Mouse (Mus musculus): ENCODE results near the gene Ifna14. TPM values are rescaled to one million over a fixed set of nuclear protein-coding genes. Genes with fewer than 3 reads are reported as not detected.

Gene Ifna14
- polyA plus RNA-seq, 1 experiment, result not detected

DNA sequence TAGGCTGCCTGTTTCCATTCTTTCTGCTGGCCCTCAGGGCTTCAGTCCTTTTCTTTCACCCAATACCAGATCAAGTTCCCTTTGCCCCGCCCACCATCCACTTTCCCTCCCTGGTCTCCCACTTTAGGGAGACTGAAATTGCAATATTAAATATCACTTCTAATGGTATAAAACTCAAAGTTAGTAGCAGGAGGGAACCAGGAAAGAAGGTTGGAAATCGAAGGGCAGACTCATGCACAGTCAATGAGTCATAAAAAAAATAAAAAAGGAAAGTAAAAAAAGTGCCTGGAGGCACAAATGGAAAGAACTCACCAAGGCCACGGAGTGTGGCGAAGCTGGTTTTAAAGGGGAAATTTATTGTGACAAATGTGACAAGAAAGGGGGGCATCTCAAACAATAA lies 41.3 kb downstream of the Ifna14 start:
- 67% methylated on average over 4 of the region's 4 CpGs for WGBS

DNA sequence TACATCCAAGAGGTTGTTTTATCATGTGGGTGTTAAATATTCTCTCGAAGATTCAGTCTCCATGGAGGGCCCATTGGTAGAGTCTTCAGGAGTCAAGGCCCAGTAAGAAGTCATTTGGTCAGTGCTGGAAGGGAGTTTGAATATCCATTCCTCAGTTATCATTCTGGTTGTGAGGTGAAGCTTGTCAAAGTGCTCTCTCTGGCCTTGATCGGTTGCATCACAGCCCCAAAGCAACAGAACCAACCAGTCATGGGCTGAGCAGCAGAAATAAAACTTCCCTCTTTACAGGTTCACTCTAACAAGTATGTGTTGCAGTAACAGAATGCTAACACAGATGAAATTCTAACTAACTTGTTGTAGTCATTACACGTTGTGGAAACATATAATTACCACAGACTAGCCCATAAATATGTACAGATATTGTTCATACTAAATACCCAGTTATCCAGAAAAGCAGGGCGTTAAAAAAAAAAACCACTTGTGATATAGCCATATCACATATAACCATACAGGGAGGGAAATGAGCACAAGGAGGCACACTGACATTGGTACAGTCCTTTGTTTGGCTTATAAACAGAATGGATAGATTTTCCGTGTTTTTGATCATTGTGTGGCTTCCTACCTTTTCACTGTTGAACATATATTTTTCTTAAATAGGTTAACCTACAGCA lies 45.1 kb downstream of the Ifna14 start:
- no peaks in the 10 kb centered on the region for H3K4me1 ChIP-seq (ENCODE audit: control insufficient read depth, insufficient read depth, insufficient read length, low read length)
- H3K4me3 ChIP-seq (ENCODE audit: low read depth, low read length), result no peak overlapping the region
- H3K36me3 ChIP-seq (ENCODE audit: control insufficient read depth, insufficient read depth, low read length), result no peaks in the 10 kb centered on the region
- TF ChIP-seq CTCF (IDR thresholded peaks at IDR 0.05; ENCODE audit: extremely low read depth, insufficient read length, insufficient replicate concordance, low read depth, low read length), result no peak
- no peak for TF ChIP-seq POLR2A (IDR thresholded peaks at IDR 0.05; ENCODE audit: low read depth, low read length)
- H3K27me3 ChIP-seq (ENCODE audit: control insufficient read depth, insufficient read depth, low read length), result no peaks in the 10 kb centered on the region
- 78% methylated on average over 5 of the region's 5 CpGs for WGBS
- no peak overlapping the region for H3K27ac ChIP-seq (ENCODE audit: insufficient read depth, low read depth, low read length)

More for the DNA sequence above, 41.3 kb downstream of the Ifna14 start:
- Histone ChIP-seq H3K4me1 (ENCODE audit: control insufficient read depth, insufficient read depth, insufficient read length, low read length) (no peaks in the 10 kb centered on the region), H3K27ac (ENCODE audit: insufficient read depth, low read depth, low read length) (no peak overlapping the region), H3K27me3 (ENCODE audit: control insufficient read depth, insufficient read depth, low read length) (no peaks in the 10 kb centered on the region), H3K36me3 (ENCODE audit: control insufficient read depth, insufficient read depth, low read length) (no peaks in the 10 kb centered on the region), H3K4me3 (ENCODE audit: low read depth, low read length) (no peak overlapping the region)
- TF ChIP-seq POLR2A (IDR thresholded peaks at IDR 0.05; ENCODE audit: low read depth, low read length), result no peak
- no peak for TF ChIP-seq CTCF (IDR thresholded peaks at IDR 0.05; ENCODE audit: extremely low read depth, insufficient read length, insufficient replicate concordance, low read depth, low read length)

GRCm38 (mm10) chr4:88525393-88525792 lies 46.2 kb downstream of the Ifna14 start:
- WGBS, result 76% methylated on average over 3 of the region's 3 CpGs
- Histone ChIP-seq H3K27me3 (ENCODE audit: control insufficient read depth, insufficient read depth, low read length) (no peaks in the 10 kb centered on the region), H3K4me3 (ENCODE audit: low read depth, low read length) (no peak overlapping the region), H3K27ac (ENCODE audit: insufficient read depth, low read depth, low read length) (no peak overlapping the region), H3K4me1 (ENCODE audit: control insufficient read depth, insufficient read depth, insufficient read length, low read length) (no peaks in the 10 kb centered on the region), H3K36me3 (ENCODE audit: control insufficient read depth, insufficient read depth, low read length) (no peaks in the 10 kb centered on the region)
- TF ChIP-seq CTCF (IDR thresholded peaks at IDR 0.05; ENCODE audit: extremely low read depth, insufficient read length, insufficient replicate concordance, low read depth, low read length), result no peak
- no peak for TF ChIP-seq POLR2A (IDR thresholded peaks at IDR 0.05; ENCODE audit: low read depth, low read length)

- Histone ChIP-seq H3K27me3 (ENCODE audit: control insufficient read depth, insufficient read depth, low read length) (no peaks in the 10 kb centered on the region), H3K27ac (ENCODE audit: insufficient read depth, low read depth, low read length) (no peak overlapping the region), H3K36me3 (ENCODE audit: control insufficient read depth, insufficient read depth, low read length) (no peaks in the 10 kb centered on the region), H3K4me1 (ENCODE audit: control insufficient read depth, insufficient read depth, insufficient read length, low read length) (no peaks in the 10 kb centered on the region), H3K4me3 (ENCODE audit: low read depth, low read length) (no peak overlapping the region)
- TF ChIP-seq CTCF (IDR thresholded peaks at IDR 0.05; ENCODE audit: extremely low read depth, insufficient read length, insufficient replicate concordance, low read depth, low read length) (no peak), POLR2A (IDR thresholded peaks at IDR 0.05; ENCODE audit: low read depth, low read length) (no peak)
Measured at GRCm38 (mm10) chr4:88523241-88523640, 48.4 kb downstream of the Ifna14 start.

DNA sequence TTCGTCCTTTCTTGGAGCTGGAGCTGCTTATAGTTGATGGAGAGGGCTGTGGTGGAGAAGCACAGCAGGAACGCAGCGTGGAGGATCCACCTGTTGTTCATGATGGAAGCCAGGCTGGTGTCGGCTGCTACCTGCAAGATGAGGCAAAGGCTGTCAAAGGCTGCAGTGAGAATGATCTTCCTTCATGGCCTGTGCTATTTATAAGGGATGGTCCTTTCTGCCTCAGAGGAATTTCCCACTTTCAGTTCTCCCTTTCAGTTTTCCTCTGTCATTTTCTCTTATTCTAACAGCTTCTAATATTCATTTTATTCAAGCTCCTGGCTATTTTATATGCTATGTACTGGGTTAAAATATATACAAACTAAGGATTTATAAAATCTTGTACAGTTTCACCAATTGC lies 48.9 kb downstream of the Ifna14 start, which contains the start of gene Ifnb1:
Ifnb1 (minus strand) TSS at position 101 of the 400 bp plus-strand sequence.
- Histone ChIP-seq H3K4me3 (ENCODE audit: low read depth, low read length) (no peak within 1 kb of the TSS), H3K27ac (ENCODE audit: insufficient read depth, low read depth, low read length) (no peak within 1 kb of the TSS)
- 76% methylated on average over 4 of the region's 4 CpGs for WGBS

More for the DNA sequence above, 48.9 kb downstream of the Ifna14 start, which contains the start of gene Ifnb1:
- Histone ChIP-seq H3K27me3 (ENCODE audit: control insufficient read depth, insufficient read depth, low read length) (no peaks in the 10 kb centered on the region), H3K4me1 (ENCODE audit: control insufficient read depth, insufficient read depth, insufficient read length, low read length) (no peaks in the 10 kb centered on the region), H3K36me3 (ENCODE audit: control insufficient read depth, insufficient read depth, low read length) (no peaks in the 10 kb centered on the region)
- TF ChIP-seq CTCF (IDR thresholded peaks at IDR 0.05; ENCODE audit: extremely low read depth, insufficient read length, insufficient replicate concordance, low read depth, low read length), result no peak

Other genes starting within 250 kb of the Ifna14 start
- 0.29 and 0.41 TPM in 2 replicates for gene Hacd4, start 132.9 kb downstream of the Ifna14 start, polyA plus RNA-seq (2012; rRNA removed)
- gene Ifnb1, start 49.0 kb downstream of the Ifna14 start, polyA plus RNA-seq (2012; rRNA removed), result not detected in 2 replicates
- gene Ifna15, start 13.6 kb downstream of the Ifna14 start, polyA plus RNA-seq (2012; rRNA removed), result not detected in 2 replicates
- not detected in 2 replicates for gene Ifna9, start 20.6 kb upstream of the Ifna14 start, polyA plus RNA-seq (2012; rRNA removed)
- not detected in 2 replicates for gene Ifna12, start 31.6 kb upstream of the Ifna14 start, polyA plus RNA-seq (2012; rRNA removed)
- gene C87499, start 62.6 kb upstream of the Ifna14 start, polyA plus RNA-seq (2012; rRNA removed), result not detected in 2 replicates
- not detected in 2 replicates for gene Ifna13, start 72.7 kb upstream of the Ifna14 start, polyA plus RNA-seq (2012; rRNA removed)
- not detected in 2 replicates for gene Ifna16, start 105.1 kb upstream of the Ifna14 start, polyA plus RNA-seq (2012; rRNA removed)
- gene Ifna2, start 112.1 kb upstream of the Ifna14 start, polyA plus RNA-seq (2012; rRNA removed), result not detected in 2 replicates
- gene Ifnab, start 119.6 kb upstream of the Ifna14 start, polyA plus RNA-seq (2012; rRNA removed), result not detected in 2 replicates
- gene Gm26566, start 150.0 kb upstream of the Ifna14 start, polyA plus RNA-seq (2012; rRNA removed), result 0.68 TPM in 1 of 2 replicates, not detected in the other
- gene Klhl9, start 150.7 kb upstream of the Ifna14 start, polyA plus RNA-seq (2012; rRNA removed), result 6.5 and 11.3 TPM in 2 replicates
- gene Gm13271, start 183.1 kb upstream of the Ifna14 start, polyA plus RNA-seq (2012; rRNA removed), result not detected in 2 replicates
- 0.08 TPM in 2 replicates for gene Gm13283, start 188.3 kb upstream of the Ifna14 start, polyA plus RNA-seq (2012; rRNA removed)
- gene Gm13290, start 202.0 kb upstream of the Ifna14 start, polyA plus RNA-seq (2012; rRNA removed), result not detected in 2 replicates
- not detected in 2 replicates for gene Gm13289, start 205.1 kb upstream of the Ifna14 start, polyA plus RNA-seq (2012; rRNA removed)
- not detected in 2 replicates for gene Gm13272, start 208.1 kb upstream of the Ifna14 start, polyA plus RNA-seq (2012; rRNA removed)
- gene Ifnz, start 210.3 kb upstream of the Ifna14 start, polyA plus RNA-seq (2012; rRNA removed), result not detected in 2 replicates
- not detected in 2 replicates for gene Gm13276, start 213.9 kb upstream of the Ifna14 start, polyA plus RNA-seq (2012; rRNA removed)
- gene Gm13277, start 216.8 kb upstream of the Ifna14 start, polyA plus RNA-seq (2012; rRNA removed), result not detected in 2 replicates
- gene Gm13278, start 219.8 kb upstream of the Ifna14 start, polyA plus RNA-seq (2012; rRNA removed), result not detected in 2 replicates
- gene Gm13275, start 222.7 kb upstream of the Ifna14 start, polyA plus RNA-seq (2012; rRNA removed), result not detected in 2 replicates
- gene Gm13279, start 225.6 kb upstream of the Ifna14 start, polyA plus RNA-seq (2012; rRNA removed), result not detected in 2 replicates
- gene Gm13285, start 227.9 kb upstream of the Ifna14 start, polyA plus RNA-seq (2012; rRNA removed), result not detected in 2 replicates
- gene Gm13287, start 231.5 kb upstream of the Ifna14 start, polyA plus RNA-seq (2012; rRNA removed), result not detected in 2 replicates
- gene Gm13288, start 233.7 kb upstream of the Ifna14 start, polyA plus RNA-seq (2012; rRNA removed), result not detected in 2 replicates
- gene Ifna7, start 244.4 kb upstream of the Ifna14 start, polyA plus RNA-seq (2012; rRNA removed), result not detected in 2 replicates
- not detected in 2 replicates for gene Ifna11, start 248.2 kb upstream of the Ifna14 start, polyA plus RNA-seq (2012; rRNA removed)

All from small intestine, adult 2 months (tissue).